Mouse (Mus musculus) lung, adult 18-20 months (tissue): Measurements from ENCODE around the gene Ddx54.

ENCODE experiments used
- DNase-seq, 2 experiments: peaks; one replicate each; pipeline ENCODE4 v3.0.0; 2022; ENCODE audit warnings: mixed read lengths in 2 of 2

Gene Ddx54

DNA sequence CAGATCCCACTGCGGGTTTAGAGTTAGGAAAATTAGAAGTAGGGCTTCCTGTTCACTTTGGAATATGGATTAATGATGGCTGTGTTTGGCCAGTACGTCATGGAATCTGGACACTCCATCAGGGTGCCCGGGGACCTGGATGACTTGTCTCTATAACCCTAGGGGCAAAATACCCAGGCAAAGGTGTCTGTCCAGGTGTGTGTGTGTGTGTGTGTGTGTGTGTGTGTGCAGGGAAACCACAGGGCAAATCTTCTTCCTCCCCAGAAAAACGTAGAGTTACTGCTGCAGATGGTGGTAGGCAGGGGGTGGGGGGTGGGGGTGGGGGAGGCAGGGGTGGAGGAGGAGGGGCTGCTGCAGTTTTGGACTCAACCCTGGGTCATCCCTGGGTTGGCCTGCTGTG lies 34.8 kb downstream of the Ddx54 start:
- no peak for DNase-seq

DNA sequence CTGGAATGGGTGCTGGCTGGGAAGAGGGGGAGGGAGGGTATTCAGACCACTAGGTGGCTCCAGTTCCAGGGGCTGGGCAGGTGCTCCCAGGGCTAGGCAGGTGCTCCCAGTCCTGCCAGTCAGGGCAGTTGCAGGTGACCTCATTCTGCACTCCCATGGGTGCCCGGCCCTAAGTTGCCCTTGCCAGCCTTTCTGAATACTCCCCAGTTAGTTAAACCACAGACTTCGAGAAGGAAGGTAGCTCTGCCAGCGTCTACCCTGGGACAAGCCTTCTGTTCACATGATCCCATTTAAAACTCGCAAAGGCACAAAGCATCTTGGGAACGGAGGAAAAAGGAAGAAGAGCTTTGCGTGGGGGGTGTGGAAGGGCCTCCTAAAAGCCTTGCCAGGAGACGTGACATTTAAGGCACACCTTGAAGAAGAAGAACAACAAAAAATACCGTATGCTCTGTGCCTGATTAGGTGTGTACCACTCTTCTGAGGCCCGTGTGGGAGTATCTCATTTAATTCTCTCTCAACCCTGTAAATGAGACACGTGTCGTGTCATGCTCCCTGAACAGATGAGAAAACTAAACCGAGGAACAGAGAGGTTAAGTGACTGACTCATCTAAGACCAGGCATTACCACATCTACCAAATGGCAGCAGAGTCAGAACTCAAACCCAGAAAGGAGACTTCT lies 35.4 kb downstream of the Ddx54 start:
- no peak for DNase-seq

DNA sequence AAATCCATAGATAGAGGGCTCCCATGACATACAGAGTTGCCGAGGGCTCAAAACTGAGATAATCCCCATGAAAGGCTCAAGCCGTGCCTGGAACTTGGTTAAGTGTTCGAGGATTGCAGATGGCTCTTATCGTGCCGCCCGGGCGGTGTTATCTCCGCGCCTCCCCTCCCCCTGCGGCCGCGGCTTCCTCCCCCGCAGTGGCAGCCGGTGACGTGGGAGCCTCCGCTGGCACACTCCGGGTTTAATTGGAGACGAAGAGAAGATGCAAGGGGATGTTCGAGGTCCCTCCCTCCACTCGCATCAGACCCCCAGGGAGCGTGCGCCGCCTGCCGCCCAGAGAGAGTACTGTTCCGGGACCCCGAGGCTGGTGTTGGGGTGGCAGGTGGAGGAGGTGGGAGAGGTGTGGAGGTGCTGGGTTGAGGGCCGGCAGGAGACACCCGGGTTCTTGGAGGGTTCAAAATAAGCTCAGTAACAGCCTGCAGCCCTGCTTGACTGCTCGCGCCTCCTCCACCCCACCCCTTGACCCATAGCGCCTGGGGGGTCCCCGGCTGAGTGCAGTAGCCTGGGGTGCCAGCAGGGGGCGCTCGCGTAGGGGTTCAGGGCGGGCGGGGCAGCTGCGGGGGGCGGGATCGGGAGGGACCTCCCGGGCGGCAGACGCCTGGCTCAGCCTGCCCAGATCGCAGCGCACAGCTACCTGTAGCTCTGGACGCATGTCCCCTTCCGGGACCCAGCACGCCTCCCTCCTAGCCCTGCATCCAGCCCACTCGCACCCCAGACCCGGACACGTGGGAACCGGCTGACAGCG lies 36.2 kb downstream of the Ddx54 start, which contains the start of gene Rasal1:
TSS of gene Rasal1 (plus strand) at position 244 of the 805 bp plus-strand sequence.
- peak; percentile 21 to 34 for DNase-seq

DNA sequence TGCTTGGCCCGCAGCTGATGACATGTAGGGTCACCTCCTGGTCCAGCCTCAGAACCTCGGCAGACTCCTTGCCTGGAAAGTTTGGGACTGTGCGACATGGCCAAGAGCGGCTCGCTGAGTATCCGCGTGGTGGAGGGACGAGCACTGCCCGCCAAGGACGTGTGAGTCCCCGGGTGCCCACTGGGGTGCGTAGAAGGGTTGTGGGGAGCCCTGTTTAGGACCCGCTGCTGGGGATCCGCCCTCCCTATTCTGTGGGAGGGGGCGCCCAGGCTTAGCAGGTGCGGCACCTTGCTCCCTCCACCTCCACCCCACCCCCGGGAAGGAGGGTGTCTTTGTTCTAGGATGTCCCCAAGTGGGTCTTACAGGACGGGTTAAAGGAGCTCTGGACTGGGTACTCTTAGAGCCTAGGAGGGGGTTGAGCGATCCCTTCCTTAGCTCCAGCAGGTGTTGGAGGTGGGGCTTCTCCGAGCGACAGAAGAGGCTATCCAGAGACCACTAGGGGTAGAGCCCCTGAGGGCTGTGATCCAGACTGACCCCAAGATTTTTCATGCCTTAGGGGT lies 36.9 kb downstream of the Ddx54 start:
- DNase-seq = no peak

DNA sequence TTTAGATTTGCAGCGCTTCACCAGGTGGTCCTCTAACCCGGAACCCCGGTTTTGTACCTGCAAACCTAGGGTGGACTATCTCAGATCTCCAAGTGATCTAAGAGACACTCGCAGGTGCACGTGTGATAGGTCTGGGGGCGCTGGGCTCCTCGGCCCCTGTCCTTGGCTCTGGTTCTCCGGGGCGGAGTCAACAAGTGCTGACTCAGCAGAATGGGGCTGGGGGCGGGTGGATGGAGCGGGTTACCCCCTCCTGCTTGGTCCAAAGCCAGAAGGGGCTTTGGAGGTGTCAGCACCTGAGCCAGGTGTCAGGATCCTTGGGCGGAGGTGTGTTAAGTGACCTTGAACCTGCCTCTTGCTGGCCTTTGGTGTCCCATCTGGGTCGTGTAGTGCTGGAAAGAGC lies 37.4 kb downstream of the Ddx54 start:
- no peak for DNase-seq

DNA sequence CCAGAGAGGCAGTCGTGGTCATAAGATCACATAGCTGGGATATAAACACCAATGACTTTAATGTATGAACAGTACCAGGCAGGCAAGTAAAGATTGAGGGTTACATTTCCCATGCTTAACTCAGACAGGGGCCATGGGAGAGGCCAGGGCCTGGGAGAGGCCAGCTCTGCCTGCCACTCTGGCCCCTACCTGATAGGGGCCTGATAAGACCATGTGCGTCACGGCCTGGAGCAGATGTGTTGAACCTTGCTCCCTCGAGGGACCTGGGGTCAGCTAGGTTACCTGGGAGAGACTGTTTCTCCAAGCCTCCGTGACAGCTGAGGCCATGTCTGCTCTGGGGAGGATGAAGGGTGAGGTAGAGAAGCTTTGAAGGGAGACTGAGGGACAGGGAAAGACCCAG lies 38.7 kb downstream of the Ddx54 start:
- no peak for DNase-seq

DNA sequence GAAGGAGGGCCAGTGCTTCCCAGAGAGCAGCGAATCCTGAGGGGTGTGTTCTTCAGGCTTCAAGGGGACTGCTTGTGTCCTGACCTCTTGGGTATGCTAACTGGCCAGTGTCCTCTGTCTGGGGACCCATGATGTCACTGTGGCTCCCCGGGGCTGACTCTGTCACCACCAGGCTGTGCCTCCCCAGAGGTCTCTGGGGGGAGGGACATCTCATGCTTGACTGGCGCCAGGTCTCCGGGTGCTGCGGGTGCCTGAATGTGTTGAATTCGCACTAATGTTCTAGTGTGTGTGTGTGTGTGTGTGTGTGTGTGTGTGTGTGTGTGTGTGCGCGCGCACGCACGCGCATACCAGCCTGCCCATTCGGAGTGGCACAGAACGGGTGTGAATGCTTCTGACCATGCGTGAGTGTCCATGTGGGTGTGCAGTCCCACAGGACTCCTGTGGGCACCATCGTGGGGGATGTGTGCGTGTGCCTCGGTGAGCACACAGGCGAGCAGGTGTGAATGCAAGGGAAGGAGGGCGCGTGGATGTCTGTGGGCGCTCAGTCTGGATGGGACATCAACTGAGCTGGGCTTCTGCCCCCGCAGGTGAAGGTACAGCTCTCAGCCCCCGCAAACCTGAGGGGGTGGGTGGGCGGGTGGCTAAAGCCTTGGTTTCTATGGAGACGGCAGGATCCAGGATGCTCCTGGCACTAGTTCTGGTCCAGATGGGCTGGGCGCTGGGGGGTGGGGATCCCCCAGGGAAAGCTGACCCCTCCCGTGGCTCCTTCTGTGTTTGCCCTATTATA lies 40.6 kb downstream of the Ddx54 start:
- no peak for DNase-seq

DNA sequence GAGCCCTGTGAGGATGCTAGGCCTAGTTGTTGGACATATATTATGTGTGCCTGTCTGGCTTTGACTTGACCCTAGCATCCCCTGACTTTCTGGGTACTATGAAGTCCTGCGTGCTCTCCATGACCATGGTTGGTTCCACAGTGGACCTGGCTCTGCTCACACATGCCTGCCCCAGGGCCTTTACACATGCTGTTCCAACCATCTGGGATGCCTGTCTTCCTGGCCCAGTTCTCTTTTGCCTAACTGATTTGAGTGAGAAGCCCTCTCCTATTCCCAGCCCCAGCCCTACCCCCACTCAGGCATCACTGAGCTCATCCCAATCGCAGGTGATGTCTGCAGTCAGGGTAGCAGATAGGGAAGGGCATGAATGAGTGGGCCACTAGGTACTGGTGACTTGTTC lies 41.3 kb downstream of the Ddx54 start:
- DNase-seq = no peak

DNA sequence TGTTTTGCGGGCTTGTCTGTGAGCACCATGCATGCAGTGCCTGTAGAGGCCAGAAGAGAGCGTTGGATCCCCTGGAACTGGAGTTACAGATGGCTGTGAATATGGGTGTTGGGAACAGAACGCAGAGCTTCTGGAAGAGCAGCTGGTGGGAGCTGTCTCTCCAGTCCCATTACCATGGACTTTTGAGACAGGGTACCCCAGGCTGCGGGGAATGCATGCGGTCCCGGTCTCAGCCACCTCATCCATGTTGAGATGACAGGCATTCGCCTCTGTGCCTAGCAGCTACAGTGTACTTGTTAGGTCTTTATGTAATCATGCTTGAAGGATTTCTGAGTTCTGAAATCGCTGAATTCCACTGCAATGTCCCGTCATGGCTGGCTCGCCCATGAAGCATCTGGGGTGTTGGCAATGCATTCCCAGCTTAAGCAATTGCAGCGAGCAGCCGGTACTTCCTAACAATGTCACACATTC lies 43.8 kb downstream of the Ddx54 start:
- DNase-seq = no peak

DNA sequence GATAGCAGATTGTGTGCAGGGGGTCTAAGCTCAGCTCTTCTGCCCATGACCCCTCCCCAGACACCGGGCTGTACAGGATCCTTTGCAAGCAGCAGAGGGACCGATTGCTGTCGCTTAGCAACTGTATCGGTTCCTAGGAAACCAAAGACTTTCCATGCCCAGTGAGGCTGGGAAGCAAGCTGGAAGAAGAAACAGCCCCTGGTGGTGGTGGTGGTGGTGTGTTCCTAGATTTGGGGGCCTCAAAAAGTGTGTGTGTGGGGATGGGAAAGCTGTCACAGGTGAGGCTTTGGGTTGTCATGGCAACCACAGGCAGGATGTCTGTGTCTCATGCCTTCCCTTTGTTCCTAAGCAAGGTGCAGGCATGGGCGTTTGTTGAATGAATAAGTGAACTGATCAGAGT lies 48.3 kb downstream of the Ddx54 start:
- DNase-seq = no peak

DNA sequence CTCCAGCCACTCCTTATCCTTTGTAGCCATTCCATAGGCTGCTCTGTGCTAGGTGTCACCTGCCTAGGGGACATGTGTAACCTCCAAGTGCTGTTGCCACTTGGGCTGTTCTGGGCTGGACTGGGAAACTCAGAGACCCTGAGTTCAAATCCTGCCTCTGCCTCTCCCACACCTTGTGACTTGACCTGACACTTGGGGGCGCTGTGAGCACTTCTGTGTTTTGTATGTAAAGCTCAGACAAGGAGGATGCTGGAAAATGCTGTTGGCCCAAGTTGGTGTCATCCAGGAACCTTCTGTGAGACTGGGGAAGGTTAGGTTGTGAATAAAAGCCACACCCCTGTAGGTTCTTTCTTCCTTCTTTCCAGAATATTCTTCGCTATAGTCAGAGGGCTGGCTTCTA lies 52.3 kb downstream of the Ddx54 start:
- DNase-seq = no peak

DNA sequence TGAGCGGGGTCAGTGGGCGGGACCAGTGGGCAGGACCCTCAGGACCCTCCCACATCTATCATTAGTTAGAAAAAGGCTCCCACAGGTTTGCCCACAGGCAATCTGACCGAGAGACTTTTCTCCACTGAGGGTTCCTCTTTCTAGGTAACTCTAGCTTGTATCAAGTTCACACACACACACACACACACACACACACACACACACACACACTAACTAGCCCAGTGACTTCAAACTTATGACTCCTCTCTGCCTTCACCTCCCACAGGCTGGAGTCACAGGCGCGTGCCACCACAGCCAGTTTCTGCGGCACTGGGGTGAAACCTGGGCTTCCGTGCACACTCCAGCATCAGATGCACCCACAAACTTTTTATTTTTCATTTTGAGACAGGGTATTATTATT lies 56.2 kb downstream of the Ddx54 start:
- DNase-seq = no peak

DNA sequence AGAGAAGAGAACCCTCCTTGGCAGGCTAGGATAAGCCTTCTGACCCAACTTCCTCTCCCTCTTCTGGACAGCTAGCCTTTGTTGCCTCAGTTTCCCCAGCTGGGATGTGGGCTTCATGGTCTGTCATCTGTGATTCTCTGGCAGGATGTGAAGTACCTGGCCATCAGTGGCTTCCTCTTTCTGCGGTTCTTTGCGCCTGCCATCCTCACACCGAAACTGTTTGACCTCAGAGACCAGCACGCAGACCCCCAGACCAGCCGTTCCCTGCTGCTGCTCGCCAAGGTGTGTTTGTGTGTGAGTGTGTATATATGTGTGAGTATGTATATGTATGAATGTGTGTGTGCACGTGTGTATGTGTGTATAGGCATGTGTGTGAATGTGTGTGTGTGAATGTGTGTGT lies 57.6 kb downstream of the Ddx54 start:
- DNase-seq = no peak

DNA sequence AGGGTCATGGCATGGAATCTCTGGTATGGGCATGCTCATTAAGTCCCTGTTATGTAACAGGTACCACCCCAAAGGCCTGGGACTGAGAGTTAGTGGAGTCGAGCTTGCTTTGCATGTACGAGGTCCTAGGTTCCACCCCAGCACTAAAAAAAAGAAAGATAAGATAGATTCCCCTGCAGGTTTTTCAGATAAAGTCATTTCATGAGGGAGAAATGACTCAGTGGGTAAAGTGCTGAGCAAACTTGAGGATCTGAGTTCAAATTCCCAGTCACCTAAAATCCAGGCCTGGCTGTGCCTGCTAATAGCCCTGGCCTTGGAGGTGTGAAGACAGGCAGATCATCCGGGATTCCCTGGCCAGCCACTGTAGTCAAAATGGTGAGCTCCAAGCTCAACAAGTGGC lies 59.3 kb downstream of the Ddx54 start:
- DNase-seq = no peak

DNA sequence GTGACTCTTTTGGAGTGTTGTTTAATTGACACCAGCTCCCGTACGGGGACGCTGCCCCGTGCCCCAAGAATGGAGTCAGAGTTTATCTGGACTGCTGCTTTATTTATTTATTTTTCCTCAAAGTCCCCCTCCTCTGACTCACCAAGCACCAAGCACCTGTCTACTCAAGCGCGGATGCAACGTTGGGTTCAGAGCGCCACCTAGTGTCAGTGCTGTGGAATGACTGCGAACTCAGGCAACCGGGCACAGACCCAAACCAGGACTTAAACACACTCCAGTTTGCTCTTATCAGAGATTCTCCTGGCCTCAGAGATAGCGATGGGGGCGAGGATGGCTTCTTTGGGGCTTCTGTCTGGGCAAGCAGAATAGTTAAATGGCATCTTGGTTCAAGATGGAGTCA lies 61.1 kb downstream of the Ddx54 start:
- peak; percentile 39 to 50 for DNase-seq

DNA sequence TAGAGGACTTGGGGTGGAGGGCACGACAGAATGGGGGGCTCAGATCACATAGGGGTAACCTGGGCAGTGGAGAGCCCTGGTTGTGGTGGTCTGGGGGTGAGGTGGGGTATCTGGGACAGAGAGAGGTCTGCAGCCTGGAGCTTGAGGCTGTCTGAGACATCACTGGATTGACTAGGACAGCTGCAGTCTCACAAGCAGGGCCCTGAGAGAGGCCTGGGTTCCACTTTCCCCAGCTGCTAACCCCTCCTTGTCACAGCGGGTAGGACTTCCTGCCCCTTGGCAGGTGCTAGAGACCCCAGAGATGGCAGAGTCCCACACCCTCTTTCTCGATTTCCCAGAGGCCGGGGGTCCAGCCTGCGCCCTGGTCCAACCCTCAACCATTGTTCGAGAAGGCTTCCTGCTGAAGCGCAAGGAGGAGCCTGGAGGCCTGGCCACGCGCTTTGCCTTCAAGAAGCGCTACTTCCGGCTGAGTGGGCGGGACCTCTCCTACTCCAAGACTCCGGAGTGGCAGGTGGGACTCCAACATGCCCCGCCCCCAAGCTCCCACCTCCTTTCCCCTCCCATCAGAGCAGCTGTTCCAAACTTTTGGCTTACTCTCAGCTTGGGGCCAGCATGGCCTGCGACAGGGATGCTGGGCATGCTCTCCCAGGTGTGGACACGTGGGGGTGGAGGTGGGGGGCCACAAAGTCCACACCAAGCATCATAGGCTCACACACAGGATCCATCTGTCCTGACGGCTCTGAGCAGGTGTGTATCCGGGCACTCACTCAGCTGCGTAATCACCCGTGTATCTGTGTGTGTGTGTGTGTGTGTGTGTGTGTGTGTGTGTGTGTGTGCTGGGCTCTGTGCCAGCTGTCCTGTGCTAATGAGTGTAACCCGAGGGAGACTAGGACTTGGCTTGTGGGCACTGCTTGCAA lies 61.9 kb downstream of the Ddx54 start:
- no peak for DNase-seq

DNA sequence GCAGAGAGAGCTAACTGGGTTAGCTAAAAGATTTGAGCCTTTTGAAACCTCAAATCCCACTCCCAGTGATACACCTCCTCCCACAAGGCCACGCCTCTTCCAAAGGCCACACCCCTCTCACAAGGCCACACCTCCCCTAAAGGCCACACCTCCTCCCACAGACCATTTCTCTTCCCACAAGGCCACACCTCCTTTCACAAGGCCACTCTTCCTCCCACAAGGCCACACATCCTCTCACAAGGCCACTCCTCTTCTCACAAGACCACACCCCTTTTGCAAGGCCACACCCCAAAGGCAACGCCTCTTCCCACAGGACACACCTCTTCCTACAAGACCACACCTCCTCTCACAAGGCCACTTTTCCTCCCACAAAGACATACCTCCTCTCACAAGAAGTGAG lies 65.0 kb downstream of the Ddx54 start:
- no peak for DNase-seq
